Mouse (Mus musculus): Measurements from ENCODE around the gene Klra1.
"Not testable (repeated sequence)": the region's sequence is repeated elsewhere in the genome, so short reads cannot be mapped to it uniquely, and the experiment has no call there.

DNA sequence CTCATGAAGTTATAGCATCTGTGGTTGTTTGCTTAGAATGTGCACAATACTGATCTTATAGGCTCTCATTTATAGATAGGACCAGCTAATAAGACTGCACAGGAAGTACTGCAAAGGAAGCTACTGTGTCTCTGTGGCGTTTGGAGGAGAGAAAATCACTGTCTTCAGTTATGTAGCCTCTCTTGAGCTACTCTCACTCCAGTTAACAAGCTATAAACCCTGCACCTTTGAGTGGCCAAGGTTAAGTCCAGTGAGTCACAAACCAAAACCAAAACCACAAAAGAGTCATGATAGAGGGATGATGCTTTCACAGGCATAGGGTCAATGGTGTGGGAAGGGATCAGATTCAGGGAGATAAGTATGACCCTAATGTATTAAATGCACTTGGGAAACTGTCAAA is 41.3 kb downstream of the Klra1 start:
- not testable (repeated sequence) for TF ChIP-seq CTCF (IDR thresholded peaks at IDR 0.05; ENCODE audit: control insufficient read depth, insufficient read depth, insufficient replicate concordance, low read depth, low read length); POLR2A (IDR thresholded peaks at IDR 0.05; ENCODE audit: control insufficient read depth, low read depth, low read length)
